Mouse (Mus musculus): ENCODE measurements at regions not wholly inside any gene's neighbourhood (a gene's known extent, or its start where the extent isn't known, plus 50 kb on each side); places are given as distances from the start of the nearest gene placed in this dataset.

DNA sequence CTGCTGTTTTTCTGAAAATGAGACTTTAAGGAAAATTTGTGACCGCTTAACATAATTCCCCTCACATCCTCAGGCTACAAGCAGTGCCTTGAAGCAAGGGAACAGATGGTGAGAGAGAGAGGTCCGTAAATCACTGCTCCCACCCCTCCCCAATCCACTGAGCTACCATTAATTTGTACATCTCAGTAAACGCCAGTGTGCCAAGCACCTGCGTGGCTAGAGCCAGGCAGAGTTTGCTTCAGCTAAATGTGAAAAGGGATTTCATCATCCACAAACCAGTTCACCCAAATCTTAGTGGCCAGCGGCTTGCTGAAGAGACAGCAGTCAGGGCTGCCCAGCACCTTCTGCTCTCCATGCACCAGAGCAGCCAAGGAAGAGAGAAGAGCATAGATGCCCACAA is 413.5 kb downstream of the Prdm2 start:
- H3K4me2 ChIP-seq (ENCODE audit: low read length), result no peak overlapping the region

GRCm38 (mm10) chr4:142798834-142799233 is 414.0 kb downstream of the Prdm2 start:
- Histone ChIP-seq H3K36me3 (ENCODE audit: control insufficient read depth, insufficient read depth, low read length) (no peaks in the 10 kb centered on the region), H3K4me3 (ENCODE audit: low read depth, low read length) (no peak overlapping the region), H3K27ac (ENCODE audit: low read depth) (no peak overlapping the region), H3K4me1 (replicated peaks; ENCODE audit: control insufficient read depth, insufficient read depth, low read length) (no peaks in the 10 kb centered on the region), H3K9me3 (ENCODE audit: control insufficient read depth, low read length) (no peaks in the 10 kb centered on the region), H3K9ac (ENCODE audit: low read length) (no peak overlapping the region), H3K27me3 (replicated peaks; ENCODE audit: control insufficient read depth, insufficient read depth, low read length) (no peaks in the 10 kb centered on the region), H3K4me2 (ENCODE audit: low read length) (no peak overlapping the region)
- DNase-seq (ENCODE audit: low spot score), result no peak
- no peak for ATAC-seq (replicated peaks; ENCODE audit: low FRiP score, low TSS enrichment, low read depth)
- 67% methylated on average over 6 of the region's 6 CpGs for WGBS

More for the DNA sequence above, 413.5 kb downstream of the Prdm2 start:
- H3K27me3 ChIP-seq (replicated peaks; ENCODE audit: control insufficient read depth, insufficient read depth, low read length), result no peaks in the 10 kb centered on the region
- no peak overlapping the region for H3K27ac ChIP-seq (ENCODE audit: low read depth)
- H3K9ac ChIP-seq (ENCODE audit: low read length), result no peak overlapping the region
- DNase-seq (ENCODE audit: low spot score) (no peak), ATAC-seq (replicated peaks; ENCODE audit: low FRiP score, low TSS enrichment, low read depth) (no peak)
- 36% methylated on average over 5 of the region's 5 CpGs for WGBS
- no peak overlapping the region for H3K4me3 ChIP-seq (ENCODE audit: low read depth, low read length)
- no peaks in the 10 kb centered on the region for H3K4me1 ChIP-seq (replicated peaks; ENCODE audit: control insufficient read depth, insufficient read depth, low read length)
- no peaks in the 10 kb centered on the region for H3K36me3 ChIP-seq (ENCODE audit: control insufficient read depth, insufficient read depth, low read length)
- no peaks in the 10 kb centered on the region for H3K9me3 ChIP-seq (ENCODE audit: control insufficient read depth, low read length)

DNA sequence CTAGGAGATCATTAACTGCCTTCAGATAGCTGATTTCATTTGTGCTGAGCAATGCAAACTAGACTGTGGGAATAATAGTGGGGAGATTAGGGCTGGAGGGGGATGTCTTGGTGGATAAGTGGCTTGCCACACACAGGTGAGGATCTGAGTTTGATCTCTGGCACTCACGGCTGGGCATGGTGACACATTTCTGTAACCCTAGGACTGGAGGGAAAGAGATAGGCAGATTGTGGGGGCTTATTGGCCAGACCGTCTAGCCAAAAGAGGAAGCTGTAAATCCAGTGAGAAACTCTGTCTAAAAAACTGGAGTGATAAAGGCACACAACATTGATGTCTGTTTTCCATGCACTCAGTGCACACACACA is 420.2 kb downstream of the Prdm2 start:
- H3K27me3 ChIP-seq (replicated peaks; ENCODE audit: control insufficient read depth, insufficient read depth, low read length), result no peaks in the 10 kb centered on the region
- no peak overlapping the region for H3K4me3 ChIP-seq (ENCODE audit: low read depth, low read length)
- no peak overlapping the region for H3K4me2 ChIP-seq (ENCODE audit: low read length)
- no peak overlapping the region for H3K27ac ChIP-seq (ENCODE audit: low read depth)
- ATAC-seq (replicated peaks; ENCODE audit: low FRiP score, low TSS enrichment, low read depth), result no peak
- DNase-seq (ENCODE audit: low spot score), result no peak
- no peak overlapping the region for H3K9ac ChIP-seq (ENCODE audit: low read length)
- H3K9me3 ChIP-seq (ENCODE audit: control insufficient read depth, low read length), result no peaks in the 10 kb centered on the region
- H3K36me3 ChIP-seq (ENCODE audit: control insufficient read depth, insufficient read depth, low read length), result no peaks in the 10 kb centered on the region
- WGBS, result 52% methylated on average over 2 of the region's 2 CpGs
- H3K4me1 ChIP-seq (replicated peaks; ENCODE audit: control insufficient read depth, insufficient read depth, low read length), result no peaks in the 10 kb centered on the region

DNA sequence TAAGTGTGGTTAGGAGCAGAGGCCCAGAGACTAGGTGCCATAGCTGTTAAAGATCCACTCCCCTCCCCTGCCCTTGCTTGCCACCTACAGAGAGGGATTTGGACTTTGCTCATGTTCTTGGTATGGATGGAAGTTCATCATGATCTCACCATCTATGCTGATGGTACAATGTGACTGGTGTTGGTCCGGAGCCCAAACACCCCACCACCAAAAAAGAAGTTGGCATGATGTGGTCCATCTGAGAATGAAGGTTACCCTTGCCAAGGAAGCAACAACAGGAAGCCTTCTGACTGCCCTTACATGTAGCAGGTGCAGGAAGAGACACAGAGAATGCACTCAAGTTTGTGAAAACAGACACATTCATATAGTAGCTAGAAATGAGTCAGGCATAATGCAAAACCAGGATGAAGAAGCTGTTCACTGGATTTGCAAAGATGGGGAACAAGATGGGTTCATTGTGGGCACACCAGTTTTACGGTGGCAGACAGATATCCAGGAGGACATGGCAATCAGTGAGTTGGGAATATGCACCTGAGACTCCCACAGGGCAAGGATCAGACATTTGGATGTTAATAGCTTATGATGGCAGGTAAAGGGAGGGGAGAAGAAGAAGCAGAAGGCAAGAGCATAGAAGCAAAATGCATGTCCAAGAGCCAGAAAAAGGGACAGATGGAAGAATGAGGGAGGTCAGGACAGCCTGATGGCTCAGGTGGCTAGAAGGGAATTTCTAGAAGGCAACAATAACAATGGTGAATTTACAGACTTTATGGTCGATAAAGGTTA is 420.8 kb downstream of the Prdm2 start:
- Histone ChIP-seq H3K9me3 (ENCODE audit: control insufficient read depth, low read length) (no peaks in the 10 kb centered on the region), H3K27ac (ENCODE audit: low read depth) (no peak overlapping the region), H3K27me3 (replicated peaks; ENCODE audit: control insufficient read depth, insufficient read depth, low read length) (no peaks in the 10 kb centered on the region), H3K4me3 (ENCODE audit: low read depth, low read length) (no peak overlapping the region), H3K36me3 (ENCODE audit: control insufficient read depth, insufficient read depth, low read length) (no peaks in the 10 kb centered on the region), H3K9ac (ENCODE audit: low read length) (no peak overlapping the region), H3K4me1 (replicated peaks; ENCODE audit: control insufficient read depth, insufficient read depth, low read length) (no peaks in the 10 kb centered on the region), H3K4me2 (ENCODE audit: low read length) (no peak overlapping the region)
- WGBS, result 86% methylated on average over 3 of the region's 3 CpGs
- no peak for ATAC-seq (replicated peaks; ENCODE audit: low FRiP score, low TSS enrichment, low read depth)
- DNase-seq (ENCODE audit: low spot score), result no peak

DNA sequence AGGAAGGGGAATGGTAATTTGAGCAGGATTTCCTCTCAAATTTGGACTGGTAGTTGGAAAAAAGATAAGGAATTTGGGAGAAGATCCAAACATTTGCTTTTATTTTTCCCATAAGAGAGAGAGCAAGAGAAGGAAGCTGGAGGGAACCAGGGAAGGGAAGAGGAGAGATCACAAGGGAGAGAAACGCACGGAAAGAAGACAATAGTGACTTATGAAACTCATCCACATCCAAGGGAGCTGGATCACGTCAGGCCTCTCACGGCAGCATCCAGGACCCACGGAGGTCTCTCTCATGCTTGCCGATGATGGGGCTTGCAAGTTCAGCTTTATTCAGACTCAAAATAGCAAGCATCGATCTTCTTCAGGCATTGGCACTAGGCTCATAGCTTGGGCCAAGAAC is 423.7 kb downstream of the Prdm2 start:
- no peak overlapping the region for H3K4me3 ChIP-seq (ENCODE audit: low read depth, low read length)
- H3K9me3 ChIP-seq (ENCODE audit: control insufficient read depth, low read length), result no peaks in the 10 kb centered on the region
- no peaks in the 10 kb centered on the region for H3K27me3 ChIP-seq (replicated peaks; ENCODE audit: control insufficient read depth, insufficient read depth, low read length)
- no peak overlapping the region for H3K9ac ChIP-seq (ENCODE audit: low read length)
- H3K36me3 ChIP-seq (ENCODE audit: control insufficient read depth, insufficient read depth, low read length), result no peaks in the 10 kb centered on the region
- 74% methylated on average over 7 of the region's 7 CpGs for WGBS
- H3K4me1 ChIP-seq (replicated peaks; ENCODE audit: control insufficient read depth, insufficient read depth, low read length), result no peaks in the 10 kb centered on the region
- ATAC-seq (replicated peaks; ENCODE audit: low FRiP score, low TSS enrichment, low read depth) (no peak), DNase-seq (ENCODE audit: low spot score) (no peak)
- no peak overlapping the region for H3K4me2 ChIP-seq (ENCODE audit: low read length)
- no peak overlapping the region for H3K27ac ChIP-seq (ENCODE audit: low read depth)

- no peaks in the 10 kb centered on the region for H3K9me3 ChIP-seq (ENCODE audit: control insufficient read depth, low read length)
- H3K4me1 ChIP-seq (replicated peaks; ENCODE audit: control insufficient read depth, insufficient read depth, low read length), result no peaks in the 10 kb centered on the region
- no peak overlapping the region for H3K4me3 ChIP-seq (ENCODE audit: low read depth, low read length)
- no peak overlapping the region for H3K4me2 ChIP-seq (ENCODE audit: low read length)
- H3K9ac ChIP-seq (ENCODE audit: low read length), result no peak overlapping the region
- no peak overlapping the region for H3K27ac ChIP-seq (ENCODE audit: low read depth)
- 85% methylated on average over 5 of the region's 5 CpGs for WGBS
- ATAC-seq (replicated peaks; ENCODE audit: low FRiP score, low TSS enrichment, low read depth) (no peak), DNase-seq (ENCODE audit: low spot score) (no peak)
- no peaks in the 10 kb centered on the region for H3K36me3 ChIP-seq (ENCODE audit: control insufficient read depth, insufficient read depth, low read length)
- no peaks in the 10 kb centered on the region for H3K27me3 ChIP-seq (replicated peaks; ENCODE audit: control insufficient read depth, insufficient read depth, low read length)
Measured at GRCm38 (mm10) chr4:142785386-142785785, 427.4 kb downstream of the Prdm2 start.

GRCm38 (mm10) chr4:142776711-142777411 is 435.9 kb downstream of the Prdm2 start:
- 26% methylated on average over 10 of the region's 10 CpGs for WGBS
- H3K9ac ChIP-seq (ENCODE audit: low read length), result no peak overlapping the region
- H3K27me3 ChIP-seq (replicated peaks; ENCODE audit: control insufficient read depth, insufficient read depth, low read length), result no peaks in the 10 kb centered on the region
- H3K27ac ChIP-seq (ENCODE audit: low read depth), result no peak overlapping the region
- no peak for ATAC-seq (replicated peaks; ENCODE audit: low FRiP score, low TSS enrichment, low read depth)
- no peak overlapping the region for H3K4me2 ChIP-seq (ENCODE audit: low read length)
- H3K4me1 ChIP-seq (replicated peaks; ENCODE audit: control insufficient read depth, insufficient read depth, low read length), result peaks cover 18% of the 10 kb centered on the region
- DNase-seq (ENCODE audit: low spot score), result no peak
- H3K9me3 ChIP-seq (ENCODE audit: control insufficient read depth, low read length), result no peaks in the 10 kb centered on the region
- no peaks in the 10 kb centered on the region for H3K36me3 ChIP-seq (ENCODE audit: control insufficient read depth, insufficient read depth, low read length)
- H3K4me3 ChIP-seq (ENCODE audit: low read depth, low read length), result no peak overlapping the region

DNA sequence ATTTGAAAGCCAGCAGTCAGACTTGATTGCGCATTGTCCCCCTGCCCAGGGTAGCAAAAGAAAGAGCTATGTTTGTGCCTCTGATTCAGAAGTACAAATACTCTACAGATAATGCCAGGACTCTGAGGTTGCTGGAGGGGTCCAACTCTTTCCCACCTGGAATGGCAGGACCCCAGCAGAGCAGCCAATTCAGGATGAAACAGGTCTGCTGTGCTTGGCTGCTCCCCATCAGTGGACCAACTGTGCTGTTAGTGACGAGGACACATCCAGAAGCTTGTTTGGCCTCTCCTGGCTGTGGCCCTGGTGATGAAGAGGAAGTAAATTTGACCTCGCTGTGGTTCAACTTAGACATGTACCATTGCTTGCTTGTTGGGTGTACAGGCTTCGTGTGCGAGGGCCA is 437.8 kb downstream of the Prdm2 start:
- 87% methylated on average over 5 of the region's 5 CpGs for WGBS
- no peak for DNase-seq (ENCODE audit: low spot score)
- no peak overlapping the region for H3K9ac ChIP-seq (ENCODE audit: low read length)
- H3K9me3 ChIP-seq (ENCODE audit: control insufficient read depth, low read length), result no peaks in the 10 kb centered on the region
- H3K4me3 ChIP-seq (ENCODE audit: low read depth, low read length), result no peak overlapping the region
- H3K4me2 ChIP-seq (ENCODE audit: low read length), result no peak overlapping the region
- no peaks in the 10 kb centered on the region for H3K36me3 ChIP-seq (ENCODE audit: control insufficient read depth, insufficient read depth, low read length)
- ATAC-seq (replicated peaks; ENCODE audit: low FRiP score, low TSS enrichment, low read depth), result no peak
- H3K4me1 ChIP-seq (replicated peaks; ENCODE audit: control insufficient read depth, insufficient read depth, low read length), result peaks cover 18% of the 10 kb centered on the region
- no peak overlapping the region for H3K27ac ChIP-seq (ENCODE audit: low read depth)
- no peaks in the 10 kb centered on the region for H3K27me3 ChIP-seq (replicated peaks; ENCODE audit: control insufficient read depth, insufficient read depth, low read length)

GRCm38 (mm10) chr4:142773651-142774151 is 439.1 kb downstream of the Prdm2 start:
- Histone ChIP-seq H3K9ac (ENCODE audit: low read length) (no peak overlapping the region), H3K36me3 (ENCODE audit: control insufficient read depth, insufficient read depth, low read length) (no peaks in the 10 kb centered on the region), H3K4me2 (ENCODE audit: low read length) (no peak overlapping the region), H3K4me3 (ENCODE audit: low read depth, low read length) (no peak overlapping the region), H3K27me3 (replicated peaks; ENCODE audit: control insufficient read depth, insufficient read depth, low read length) (no peaks in the 10 kb centered on the region), H3K9me3 (ENCODE audit: control insufficient read depth, low read length) (no peaks in the 10 kb centered on the region), H3K4me1 (replicated peaks; ENCODE audit: control insufficient read depth, insufficient read depth, low read length) (peaks cover 18% of the 10 kb centered on the region), H3K27ac (ENCODE audit: low read depth) (no peak overlapping the region)
- ATAC-seq (replicated peaks; ENCODE audit: low FRiP score, low TSS enrichment, low read depth), result no peak
- 56% methylated on average over 10 of the region's 10 CpGs for WGBS
- no peak for DNase-seq (ENCODE audit: low spot score)
